Mouse (Mus musculus) hindbrain, embryonic 10.5 days (tissue): ENCODE results near the gene Gmps. TPM values are rescaled to one million over a fixed set of nuclear protein-coding genes. Genes with fewer than 3 reads are reported as not detected.
A peak's percentile ranks its signal among the peaks of the same experiment; 100 is the strongest.

Experiments
- DNase-seq: peaks from one replicate; pipeline ENCODE4 v3.0.0-alpha.2; 2017; ENCODE audit warnings: low spot score
- H3K27ac ChIP-seq: fragments of 300-500 bp; sonication (generic); 2 replicates; pipeline ENCODE4 v1.5.1; 2016; ENCODE audit warnings: mild to moderate bottlenecking, moderate library complexity
- H3K27me3 ChIP-seq: fragments of 300-500 bp; sonication (generic); 2 replicates; pipeline ENCODE4 v1.6.1; 2016; ENCODE audit warnings: mild to moderate bottlenecking; ENCODE audit not compliant: poor library complexity, insufficient read depth, severe bottlenecking
- H3K36me3 ChIP-seq: fragments of 300-500 bp; sonication (generic); 2 replicates; pipeline ENCODE4 v1.6.1; 2016; ENCODE audit warnings: mild to moderate bottlenecking, moderate library complexity
- H3K4me1 ChIP-seq: fragments of 300-500 bp; sonication (generic); replicated peaks from 2 replicates; pipeline ENCODE4 v1.6.1; 2016; ENCODE audit warnings: mild to moderate bottlenecking
- H3K4me3 ChIP-seq: fragments of 300-500 bp; sonication (generic); 2 replicates; pipeline ENCODE4 v1.5.1; 2016; ENCODE audit warnings: mild to moderate bottlenecking, moderate library complexity
- H3K9me3 ChIP-seq: fragments of 300-500 bp; sonication (generic); 2 replicates; pipeline ENCODE4 v1.6.1; 2016; ENCODE audit warnings: mild to moderate bottlenecking, moderate library complexity
- WGBS: fragments of 180-500 bp; shearing (Covaris S2); methylation state at CpG from one replicate; pipeline ENCODE4 v1.1.7; 2016; 5-methylcytosine and 5-hydroxymethylcytosine counted together
- polyA plus RNA-seq: library from polyadenylated mRNA; unstranded; fragments of >200 nt; fragmentation: Nextera tagmentation; extraction: Ambion mirVana; gene quantifications from 2 replicates; pipeline ENCODE4 v1.2.1, GENCODE M21; 2016

Gmps gene
- 58.2 and 74.6 TPM in 2 replicates for polyA plus RNA-seq

GRCm38 (mm10) chr3:63975955-63976908, at the start of gene Gmps:
Gmps (plus strand) TSS chr3:63976106.
- H3K4me3 ChIP-seq: peak within 1 kb of the TSS; percentile 73
- DNase-seq: peak; percentile 93
- H3K27me3 ChIP-seq: no peaks in the 10 kb centered on the region
- no peaks in the 10 kb centered on the region for H3K9me3 ChIP-seq
- peaks cover 23% of the 10 kb centered on the region for H3K4me1 ChIP-seq
- peaks cover 19% of the 10 kb centered on the region for H3K36me3 ChIP-seq
- under 1% methylated on average over 67 of the region's 67 CpGs for WGBS
- peak within 1 kb of the TSS; percentile 97 for H3K27ac ChIP-seq

GRCm38 (mm10) chr3:63928878-63929859, 46.7 kb upstream of the Gmps start, which contains the start of gene E130311K13Rik:
E130311K13Rik (minus strand) TSS chr3:63929472.
- H3K36me3 ChIP-seq: no peaks in the 10 kb centered on the region
- peak; percentile 89 for DNase-seq
- H3K27me3 ChIP-seq: no peaks in the 10 kb centered on the region
- peak within 1 kb of the TSS; percentile 71 for H3K4me3 ChIP-seq
- H3K27ac ChIP-seq: peak within 1 kb of the TSS; percentile 99
- peaks cover 4% of the 10 kb centered on the region; the same call in 1 of the 2 replicates for H3K4me1 ChIP-seq
- 5% methylated on average over 48 of the region's 48 CpGs for WGBS
- no peaks in the 10 kb centered on the region for H3K9me3 ChIP-seq

- DNase-seq: no peak
- no peak overlapping the region for H3K27ac ChIP-seq
- no peaks in the 10 kb centered on the region for H3K27me3 ChIP-seq
- 92% methylated on average over 2 of the region's 2 CpGs for WGBS
- H3K36me3 ChIP-seq: peaks cover 11% of the 10 kb centered on the region
- H3K4me1 ChIP-seq: no peaks in the 10 kb centered on the region
- no peaks in the 10 kb centered on the region for H3K9me3 ChIP-seq
- no peak overlapping the region for H3K4me3 ChIP-seq
These were observed 37.0 kb upstream of the Gmps start for GRCm38 (mm10) chr3:63938928-63939327.

- Histone ChIP-seq H3K4me1 (no peaks in the 10 kb centered on the region), H3K9me3 (no peaks in the 10 kb centered on the region), H3K27me3 (no peaks in the 10 kb centered on the region), H3K4me3 (no peak overlapping the region), H3K36me3 (peaks cover 19% of the 10 kb centered on the region), H3K27ac (no peak overlapping the region)
- 86% methylated on average over 2 of the region's 2 CpGs for WGBS
- DNase-seq: no peak
These were observed 34.6 kb upstream of the Gmps start for GRCm38 (mm10) chr3:63941204-63941850.

GRCm38 (mm10) chr3:63949837-63950236, 26.1 kb upstream of the Gmps start:
- WGBS: 86% methylated on average over 3 of the region's 3 CpGs
- DNase-seq: no peak
- Histone ChIP-seq H3K27ac (no peak overlapping the region), H3K4me3 (no peak overlapping the region), H3K27me3 (no peaks in the 10 kb centered on the region), H3K9me3 (no peaks in the 10 kb centered on the region), H3K4me1 (no peaks in the 10 kb centered on the region), H3K36me3 (peaks cover 6% of the 10 kb centered on the region; the same call in 1 of the 2 replicates)

GRCm38 (mm10) chr3:63963421-63964099, 12.3 kb upstream of the Gmps start:
- WGBS: 11% methylated on average over 25 of the region's 25 CpGs
- Histone ChIP-seq H3K27me3 (peaks cover 7% of the 10 kb centered on the region), H3K4me3 (peak overlapping the region; percentile 91), H3K27ac (peak overlapping the region; percentile 91), H3K4me1 (peaks cover 33% of the 10 kb centered on the region), H3K9me3 (no peaks in the 10 kb centered on the region), H3K36me3 (no peaks in the 10 kb centered on the region)
- DNase-seq: peak; percentile 3

GRCm38 (mm10) chr3:63964100-63964921, 11.6 kb upstream of the Gmps start, which contains the start of gene Slc33a1:
Slc33a1 (minus strand) TSS chr3:63964768.
- no peaks in the 10 kb centered on the region for H3K36me3 ChIP-seq
- peak within 1 kb of the TSS; percentile 91 for H3K4me3 ChIP-seq
- under 1% methylated on average over 69 of the region's 69 CpGs for WGBS
- H3K27me3 ChIP-seq: peaks cover 7% of the 10 kb centered on the region
- peaks cover 33% of the 10 kb centered on the region for H3K4me1 ChIP-seq
- peak; percentile 99 for DNase-seq
- peak within 1 kb of the TSS; percentile 91 for H3K27ac ChIP-seq
- H3K9me3 ChIP-seq: no peaks in the 10 kb centered on the region

GRCm38 (mm10) chr3:63964922-63965249, 11.0 kb upstream of the Gmps start:
- H3K4me3 ChIP-seq: peak overlapping the region; percentile 91
- no peaks in the 10 kb centered on the region for H3K36me3 ChIP-seq
- 83% methylated on average over 6 of the region's 6 CpGs for WGBS
- H3K27me3 ChIP-seq: peaks cover 7% of the 10 kb centered on the region
- peaks cover 33% of the 10 kb centered on the region for H3K4me1 ChIP-seq
- peak overlapping the region; percentile 91 for H3K27ac ChIP-seq
- DNase-seq: no peak
- H3K9me3 ChIP-seq: no peaks in the 10 kb centered on the region

GRCm38 (mm10) chr3:63965929-63966328, 10.0 kb upstream of the Gmps start:
- H3K4me3 ChIP-seq: no peak overlapping the region
- 75% methylated on average over 2 of the region's 2 CpGs for WGBS
- no peaks in the 10 kb centered on the region for H3K9me3 ChIP-seq
- H3K36me3 ChIP-seq: no peaks in the 10 kb centered on the region
- H3K27me3 ChIP-seq: peaks cover 7% of the 10 kb centered on the region
- no peak overlapping the region for H3K27ac ChIP-seq
- H3K4me1 ChIP-seq: peaks cover 32% of the 10 kb centered on the region
- no peak for DNase-seq

- peaks cover 23% of the 10 kb centered on the region for H3K4me1 ChIP-seq
- 73% methylated on average over 4 of the region's 4 CpGs for WGBS
- no peaks in the 10 kb centered on the region for H3K9me3 ChIP-seq
- DNase-seq: no peak
- H3K27me3 ChIP-seq: no peaks in the 10 kb centered on the region
- H3K27ac ChIP-seq: no peak overlapping the region
- peak overlapping the region; percentile 73 for H3K4me3 ChIP-seq
- H3K36me3 ChIP-seq: peaks cover 34% of the 10 kb centered on the region
These were observed 2.0 kb downstream of the Gmps start for GRCm38 (mm10) chr3:63977895-63978294.

- H3K4me1 ChIP-seq: no peaks in the 10 kb centered on the region
- H3K9me3 ChIP-seq: no peaks in the 10 kb centered on the region
- no peak overlapping the region for H3K4me3 ChIP-seq
- DNase-seq: no peak
- peaks cover 95% of the 10 kb centered on the region for H3K36me3 ChIP-seq
- WGBS: 93% methylated on average over 1 of the region's 1 CpGs
- H3K27ac ChIP-seq: no peak overlapping the region
- no peaks in the 10 kb centered on the region for H3K27me3 ChIP-seq
These were observed 10.8 kb downstream of the Gmps start for GRCm38 (mm10) chr3:63986656-63987055.
